Mouse (Mus musculus) brain, embryonic 14.5 days (tissue): Measurements from ENCODE around the gene Ciapin1.

ENCODE experiments used
- CTCF ChIP-seq: fragments of 200-500 bp; IDR thresholded peaks from 2 replicates; pipeline ENCODE4 v1.5.1; 2012; ENCODE audit warnings: inconsistent platforms, mild to moderate bottlenecking, moderate library complexity, borderline replicate concordance; ENCODE audit not compliant: insufficient read depth, insufficient read length; ENCODE audit errors: extremely low read depth
- POLR2A ChIP-seq: fragments of 200-500 bp; IDR thresholded peaks from 2 replicates; pipeline ENCODE4 v1.6.1; 2012; ENCODE audit warnings: mild to moderate bottlenecking, inconsistent platforms, borderline replicate concordance; ENCODE audit not compliant: poor library complexity, insufficient read depth, insufficient read length, severe bottlenecking; ENCODE audit errors: extremely low read depth

- TF ChIP-seq POLR2A (no peak), CTCF (no peak)
Measured at GRCm38 (mm10) chr8:94803551-94803950, 34.6 kb downstream of the Ciapin1 start.
